Comparison of ENCODE assay signal across 17 mouse cellular contexts in genomic region chr3:85695056-85695455, GRCm38 (mm10).
A peak's percentile ranks its signal among the peaks of the same experiment; 100 is the strongest.
DNase-seq lines count a peak whose midpoint lies in the region; ATAC-seq and TF ChIP-seq lines count a peak whose summit lies in the region.
"Had no signal": no experiment of that assay in that cellular context is flagged by ENCODE, and none has a peak within 500 bp of the region (broad histone marks: within the 10 kb centered on the region; RNA-seq: fewer than 3 reads in every experiment).

No protein-coding gene starts in this region.

- no peaks in the 10 kb centered on the region for H3K36me3 ChIP-seq in kidney, embryonic 16.5 days (ENCODE audit: insufficient read depth, low read length)
- H3K36me3 ChIP-seq: embryonic facial prominence, embryonic 10.5 days; heart, embryonic 13.5 days; hindbrain, embryonic 15.5 days had no signal

- ATAC-seq in cerebellum, adult (ENCODE audit: insufficient number of reproducible peaks, low FRiP score, low TSS enrichment): no peak
- peak; percentile 66 for ATAC-seq in kidney, embryonic 16.5 days (ENCODE audit: low FRiP score, low TSS enrichment)
- ATAC-seq: forebrain, embryonic 13.5 days; forebrain, postnatal 0 days had no signal

- no peak for TF ChIP-seq CTCF in cerebellum, adult 2 months (IDR thresholded peaks at IDR 0.05; ENCODE audit: borderline replicate concordance, insufficient read depth, low read depth, low read length)
- TF ChIP-seq CTCF in brain, embryonic 14.5 days (IDR thresholded peaks at IDR 0.05; ENCODE audit: borderline replicate concordance, extremely low read depth, insufficient read depth, insufficient read length): no peak

- no peak overlapping the region for H3K27ac ChIP-seq in cerebellum, adult 2 months (ENCODE audit: insufficient read depth, low read length)
- no peak overlapping the region for H3K27ac ChIP-seq in kidney, embryonic 16.5 days (ENCODE audit: low read length)
- H3K27ac ChIP-seq: embryonic facial prominence, embryonic 10.5 days; forebrain, embryonic 13.5 days; heart, embryonic 13.5 days; hindbrain, embryonic 15.5 days had no signal

- H3K9ac ChIP-seq in kidney, embryonic 16.5 days (replicated peaks; ENCODE audit: low read length): no peak overlapping the region
- H3K9ac ChIP-seq: forebrain, embryonic 13.5 days; forebrain, postnatal 0 days; heart, embryonic 13.5 days; hindbrain, embryonic 15.5 days had no signal

- no peak overlapping the region for H3K4me2 ChIP-seq in kidney, embryonic 16.5 days (replicated peaks; ENCODE audit: low read depth, low read length)
- H3K4me2 ChIP-seq: forebrain, embryonic 13.5 days; heart, embryonic 13.5 days; hindbrain, embryonic 15.5 days had no signal

- peak; percentile 19 to 55 for DNase-seq in cerebellum, adult 2 months
- no peak for DNase-seq in kidney, adult 18-20 months
- DNase-seq in brain, adult 2 months (ENCODE audit: low read depth, low spot score): peak; percentile 60
- DNase-seq in brain, embryonic 14.5 days (ENCODE audit: low read depth): peak; percentile 28
- DNase-seq in ovary, postnatal 10 days (ENCODE audit: low spot score): no peak
- no peak for DNase-seq in layer of hippocampus, postnatal 14 days (ENCODE audit: low spot score in 2 of 2)
- DNase-seq: adrenal gland, adult 2 months; adrenal gland, postnatal 25 days; forebrain, postnatal 0 days; gastrocnemius, postnatal 14 days; heart, postnatal 36 days had no signal

- no peak for TF ChIP-seq POLR2A in cerebellum, adult 2 months (IDR thresholded peaks at IDR 0.05; ENCODE audit: borderline replicate concordance, insufficient read depth, low read length)
- TF ChIP-seq POLR2A in brain, embryonic 14.5 days (IDR thresholded peaks at IDR 0.05; ENCODE audit: borderline replicate concordance, extremely low read depth, insufficient read depth, insufficient read length, poor library complexity, severe bottlenecking): no peak

- WGBS in cerebellum, adult 2 months: 61% methylated on average over 3 of the region's 3 CpGs
- 19% methylated on average over 3 of the region's 3 CpGs for WGBS in kidney, embryonic 16.5 days

- no peak overlapping the region for H3K4me3 ChIP-seq in cerebellum, adult 2 months (replicated peaks; ENCODE audit: insufficient read depth, low read depth, low read length)
- H3K4me3 ChIP-seq in kidney, embryonic 16.5 days (ENCODE audit: low read length): no peak overlapping the region
- H3K4me3 ChIP-seq: embryonic facial prominence, embryonic 10.5 days; forebrain, embryonic 13.5 days; heart, embryonic 13.5 days; hindbrain, embryonic 15.5 days had no signal

- no peaks in the 10 kb centered on the region for H3K27me3 ChIP-seq in cerebellum, adult 2 months (ENCODE audit: control insufficient read depth, insufficient read depth, low read length)
- no peaks in the 10 kb centered on the region for H3K27me3 ChIP-seq in kidney, embryonic 16.5 days (ENCODE audit: insufficient read depth, low read length)
- H3K27me3 ChIP-seq: forebrain, embryonic 13.5 days; heart, embryonic 13.5 days; hindbrain, embryonic 15.5 days had no signal

- H3K9me3 ChIP-seq in kidney, embryonic 16.5 days (ENCODE audit: low read length): no peaks in the 10 kb centered on the region
- H3K9me3 ChIP-seq: embryonic facial prominence, embryonic 10.5 days; forebrain, embryonic 13.5 days; heart, embryonic 13.5 days; hindbrain, embryonic 15.5 days had no signal

- no peaks in the 10 kb centered on the region; the same call in 1 of the 2 replicates for H3K4me1 ChIP-seq in cerebellum, adult 2 months (ENCODE audit: control insufficient read depth, insufficient read depth, low read length)
- H3K4me1 ChIP-seq in kidney, embryonic 16.5 days (ENCODE audit: insufficient read depth, low read length): peaks cover 19% of the 10 kb centered on the region
- H3K4me1 ChIP-seq: embryonic facial prominence, embryonic 10.5 days; forebrain, embryonic 13.5 days; heart, embryonic 13.5 days; hindbrain, embryonic 15.5 days had no signal

Comparison
In these comparisons a context has a peak if more than half of its experiments do, and no peak if none do; other contexts are left out.
1. DNase-seq: peak in cerebellum, adult 2 months (2 of 2), brain, adult 2 months (single experiment) and brain, embryonic 14.5 days (single experiment); none in kidney, adult 18-20 months (single experiment), ovary, postnatal 10 days (single experiment) and layer of hippocampus, postnatal 14 days (0 of 2).